Mouse (Mus musculus): ENCODE measurements around the gene Mybpc1.

DNA sequence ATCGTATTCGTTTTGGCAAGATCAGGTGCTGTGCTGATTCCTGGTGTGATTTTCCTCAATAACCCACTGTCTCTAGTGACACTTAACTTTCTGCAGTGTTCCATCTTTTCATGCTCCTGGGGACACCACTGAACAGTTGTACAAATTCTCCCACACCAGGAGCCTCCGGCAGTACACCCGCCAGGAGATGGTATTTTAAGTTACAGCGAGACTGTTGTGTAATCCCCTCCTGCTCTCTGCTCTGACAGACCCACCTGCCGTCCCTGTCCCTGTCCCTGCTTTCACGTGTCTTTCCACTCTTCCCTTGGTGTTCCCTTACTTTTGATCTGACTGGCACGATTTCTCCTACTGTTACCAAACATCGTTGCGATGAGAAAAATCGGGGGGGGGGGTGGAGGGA, 19.3 kb upstream of the Mybpc1 start:
- no peak for TF ChIP-seq CTCF (IDR thresholded peaks at IDR 0.05; ENCODE audit: extremely low read depth, insufficient read length, insufficient replicate concordance, low read depth, low read length)
- no peak for TF ChIP-seq POLR2A (IDR thresholded peaks at IDR 0.05; ENCODE audit: low read depth, low read length)

Measured in small intestine, adult 2 months (tissue).